Mouse (Mus musculus) liver, postnatal 0 days (tissue): ENCODE results near the gene Cep152. TPM values are rescaled to one million over a fixed set of nuclear protein-coding genes. Genes with fewer than 3 reads are reported as not detected.

Experiments used
- ATAC-seq: fragments of 200-750 bp; cut with Nextera tagmentation; 2 replicates; pipeline ENCODE4 v1.8.0; 2017; ENCODE audit warnings: mild to moderate bottlenecking, moderate library complexity
- DNase-seq: peaks from one replicate; pipeline ENCODE4 v3.0.0-alpha.2; 2016
- H3K27ac ChIP-seq: fragments of 300-500 bp; sonication (generic); 2 replicates; pipeline ENCODE4 v1.5.1; 2014; ENCODE audit warnings: antibody characterized with exemption, moderate library complexity, mild to moderate bottlenecking, low read depth
- H3K27me3 ChIP-seq: fragments of 300-500 bp; sonication (generic); 2 replicates; pipeline ENCODE4 v1.6.1; 2014; ENCODE audit warnings: low read length, control low read depth, mixed read lengths; ENCODE audit not compliant: insufficient read depth
- H3K36me3 ChIP-seq: fragments of 300-500 bp; sonication (generic); replicated peaks from 2 replicates; pipeline ENCODE4 v1.6.1; 2014; ENCODE audit warnings: mild to moderate bottlenecking, control low read depth, low read length, moderate library complexity, mixed read lengths; ENCODE audit not compliant: insufficient read depth
- H3K4me1 ChIP-seq: fragments of 300-500 bp; sonication (generic); 2 replicates; pipeline ENCODE4 v1.6.1; 2014; ENCODE audit warnings: antibody characterized with exemption, mild to moderate bottlenecking, control low read depth; ENCODE audit not compliant: insufficient read depth
- H3K4me2 ChIP-seq: fragments of 300-500 bp; sonication (generic); 2 replicates; pipeline ENCODE4 v1.6.1; 2014; ENCODE audit warnings: low read depth, mild to moderate bottlenecking, low read length, moderate library complexity, mixed read lengths
- H3K4me3 ChIP-seq: fragments of 300-500 bp; sonication (generic); 2 replicates; pipeline ENCODE4 v1.5.1; 2014; ENCODE audit warnings: low read depth, low read length
- H3K9ac ChIP-seq: fragments of 300-500 bp; sonication (generic); replicated peaks from 2 replicates; pipeline ENCODE4 v1.6.1; 2014; ENCODE audit warnings: mild to moderate bottlenecking, moderate library complexity
- H3K9me3 ChIP-seq: fragments of 300-500 bp; sonication (generic); 2 replicates; pipeline ENCODE4 v1.6.1; 2016; ENCODE audit warnings: mild to moderate bottlenecking, control low read depth, low read length, mixed read lengths
- CTCF ChIP-seq: sonication (generic); IDR thresholded peaks from 2 replicates; pipeline ENCODE4 v1.5.1; 2016; ENCODE audit warnings: antibody characterized with exemption, low read depth
- EP300 ChIP-seq: IDR thresholded peaks from 2 replicates; pipeline ENCODE4 v1.6.1; 2016; ENCODE audit warnings: antibody characterized with exemption, low read depth, mild to moderate bottlenecking
- WGBS: fragments of 180-500 bp; shearing (Covaris S2); extraction: QIAGEN DNeasy Blood & Tissue Kit; methylation state at CpG from one replicate; pipeline ENCODE4 v1.1.7; 2014; ENCODE audit not compliant: insufficient replicate concordance; 5-methylcytosine and 5-hydroxymethylcytosine counted together
- polyA plus RNA-seq: library from polyadenylated mRNA; unstranded; fragments of >200 nt; fragmentation: Nextera tagmentation; extraction: Ambion mirVana; gene quantifications from 2 replicates; pipeline ENCODE4 v1.2.1, GENCODE M21; 2015

Cep152 gene
- polyA plus RNA-seq, 1 experiment from 2014 or later: 2.4 TPM

DNA sequence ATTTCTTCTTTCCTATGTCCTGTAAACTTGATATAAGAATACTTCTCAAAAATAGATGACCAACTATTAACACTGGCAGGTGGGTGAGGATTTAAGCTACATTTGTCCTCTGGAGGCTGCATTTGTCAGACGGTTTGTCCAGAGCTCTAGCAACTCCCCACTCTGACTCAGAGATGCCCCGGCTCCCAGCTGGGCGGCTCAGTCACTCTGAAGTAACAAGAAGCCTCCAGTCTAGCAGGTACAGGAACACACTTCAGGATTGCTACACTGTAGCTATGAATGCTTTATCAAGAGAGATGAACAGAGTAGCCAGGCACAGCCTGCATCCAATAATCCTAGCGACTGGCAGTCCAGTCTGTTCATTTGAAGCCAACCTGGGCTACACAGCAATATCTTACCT is 26.0 kb downstream of the Cep152 start:
- no peak overlapping the region for H3K27ac ChIP-seq
- DNase-seq (no peak), ATAC-seq (no peak)
- peaks cover 64% of the 10 kb centered on the region for H3K36me3 ChIP-seq
- WGBS: 85% methylated on average over 4 of the region's 4 CpGs
- no peak overlapping the region for H3K9ac ChIP-seq
- H3K27me3 ChIP-seq: no peaks in the 10 kb centered on the region
- H3K9me3 ChIP-seq: no peaks in the 10 kb centered on the region
- H3K4me2 ChIP-seq: no peak overlapping the region
- no peak overlapping the region for H3K4me3 ChIP-seq
- TF ChIP-seq EP300 (no peak), CTCF (no peak)
- H3K4me1 ChIP-seq: no peaks in the 10 kb centered on the region

DNA sequence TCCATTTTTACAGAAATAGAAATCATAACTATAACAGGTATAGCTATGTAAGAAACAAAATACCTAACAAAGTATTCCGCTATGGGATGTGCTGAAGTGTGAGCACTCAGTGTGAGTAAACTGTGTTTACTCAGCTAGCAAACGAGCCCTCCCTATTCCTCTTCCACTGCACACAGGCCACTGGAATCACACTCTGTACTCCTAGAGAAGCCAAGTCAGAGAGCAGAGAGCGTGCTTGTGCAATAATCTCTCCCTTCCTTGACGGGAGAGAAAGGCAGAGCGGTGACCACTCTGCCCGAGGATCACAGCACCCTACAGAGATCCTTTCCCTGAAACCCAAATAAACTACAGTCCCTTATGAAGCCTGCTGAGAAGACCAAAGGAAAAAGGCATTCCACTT is 26.7 kb downstream of the Cep152 start:
- no peak for TF ChIP-seq EP300
- no peak for TF ChIP-seq CTCF
- DNase-seq (no peak), ATAC-seq (no peak)
- Histone ChIP-seq H3K27me3 (no peaks in the 10 kb centered on the region), H3K4me2 (no peak overlapping the region), H3K4me3 (no peak overlapping the region), H3K36me3 (peaks cover 66% of the 10 kb centered on the region), H3K9me3 (no peaks in the 10 kb centered on the region), H3K4me1 (no peaks in the 10 kb centered on the region), H3K9ac (no peak overlapping the region), H3K27ac (no peak overlapping the region)
- WGBS: 76% methylated on average over 6 of the region's 6 CpGs

DNA sequence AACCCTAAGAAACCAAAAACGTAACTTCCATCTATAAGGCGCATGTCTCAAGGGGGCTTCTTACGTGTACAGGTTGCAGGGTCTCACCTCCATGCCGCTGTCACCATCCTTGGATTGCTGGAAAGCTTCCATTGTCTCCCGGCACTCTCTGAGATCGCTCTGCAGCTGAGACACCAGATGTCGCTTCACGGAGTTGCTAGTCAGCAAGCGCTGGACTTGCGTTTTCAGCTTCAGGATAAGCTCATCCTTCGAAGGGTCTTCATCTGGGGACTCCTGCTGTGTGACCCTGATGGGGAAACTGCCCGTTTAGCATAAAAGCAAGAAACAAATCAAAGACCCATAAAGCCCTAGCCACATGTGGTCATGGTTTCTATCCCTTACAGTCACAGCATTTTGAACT is 30.1 kb downstream of the Cep152 start:
- TF ChIP-seq EP300: no peak
- no peak for TF ChIP-seq CTCF
- ATAC-seq (no peak), DNase-seq (no peak)
- WGBS: 95% methylated on average over 12 of the region's 12 CpGs
- H3K9ac ChIP-seq: no peak overlapping the region
- no peaks in the 10 kb centered on the region for H3K4me1 ChIP-seq
- no peak overlapping the region for H3K4me3 ChIP-seq
- H3K27me3 ChIP-seq: no peaks in the 10 kb centered on the region
- no peak overlapping the region for H3K27ac ChIP-seq
- no peak overlapping the region for H3K4me2 ChIP-seq
- no peaks in the 10 kb centered on the region for H3K9me3 ChIP-seq
- peaks cover 58% of the 10 kb centered on the region for H3K36me3 ChIP-seq

DNA sequence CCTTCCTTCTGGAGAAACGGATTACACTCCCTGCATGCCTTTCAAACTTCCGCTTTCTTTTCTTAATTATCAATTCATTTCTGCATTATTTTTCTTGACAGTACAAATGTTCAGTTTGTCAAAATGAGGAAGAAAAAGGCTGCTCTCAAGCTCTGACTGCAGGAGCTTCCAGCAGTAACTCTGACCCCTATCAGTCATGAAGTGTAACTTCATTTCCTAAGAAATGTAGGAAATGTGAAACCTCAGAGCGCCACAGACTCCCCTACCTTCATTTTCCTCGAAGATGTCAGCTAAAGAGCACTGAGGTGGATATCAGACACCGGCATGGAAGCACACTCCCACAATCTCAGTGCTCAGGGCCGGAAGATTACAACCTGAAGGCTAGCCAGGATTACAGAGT is 30.8 kb downstream of the Cep152 start:
- TF ChIP-seq CTCF: peak; percentile 24; the same call in 1 of the 2 replicates
- TF ChIP-seq EP300: no peak

DNA sequence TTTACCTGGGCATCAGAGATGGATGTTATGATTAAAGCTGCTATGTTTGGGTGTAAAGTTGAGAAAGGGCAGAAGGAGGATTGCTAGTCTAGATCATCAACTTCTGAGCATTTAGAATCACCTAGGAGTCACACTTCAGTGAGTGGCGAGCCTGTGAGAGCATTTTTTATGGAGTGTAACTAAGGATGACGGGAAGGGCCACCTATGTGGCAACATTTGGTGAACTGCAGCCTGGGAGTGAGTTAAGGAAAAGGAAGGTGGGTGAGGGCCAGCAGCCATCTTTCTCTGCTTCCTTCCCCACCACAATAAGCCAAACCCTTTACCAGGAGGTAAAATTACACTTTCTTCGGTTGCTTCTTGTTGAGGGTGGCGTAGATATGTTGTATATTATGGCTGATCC is 33.0 kb downstream of the Cep152 start:
- Histone ChIP-seq H3K36me3 (peaks cover 67% of the 10 kb centered on the region), H3K4me1 (no peaks in the 10 kb centered on the region), H3K27me3 (no peaks in the 10 kb centered on the region), H3K9ac (no peak overlapping the region), H3K4me2 (no peak overlapping the region), H3K9me3 (no peaks in the 10 kb centered on the region), H3K4me3 (no peak overlapping the region), H3K27ac (no peak overlapping the region)
- 93% methylated on average over 4 of the region's 4 CpGs for WGBS
- DNase-seq (no peak), ATAC-seq (no peak)
- TF ChIP-seq CTCF (no peak), EP300 (no peak)

More for the DNA sequence above, 30.8 kb downstream of the Cep152 start:
- DNase-seq: no peak
- Histone ChIP-seq H3K36me3 (peaks cover 57% of the 10 kb centered on the region), H3K27ac (no peak overlapping the region), H3K9me3 (no peaks in the 10 kb centered on the region), H3K4me3 (no peak overlapping the region), H3K27me3 (no peaks in the 10 kb centered on the region), H3K4me1 (no peaks in the 10 kb centered on the region), H3K4me2 (no peak overlapping the region), H3K9ac (no peak overlapping the region)
- WGBS: 72% methylated on average over 6 of the region's 6 CpGs
- no peak for ATAC-seq

DNA sequence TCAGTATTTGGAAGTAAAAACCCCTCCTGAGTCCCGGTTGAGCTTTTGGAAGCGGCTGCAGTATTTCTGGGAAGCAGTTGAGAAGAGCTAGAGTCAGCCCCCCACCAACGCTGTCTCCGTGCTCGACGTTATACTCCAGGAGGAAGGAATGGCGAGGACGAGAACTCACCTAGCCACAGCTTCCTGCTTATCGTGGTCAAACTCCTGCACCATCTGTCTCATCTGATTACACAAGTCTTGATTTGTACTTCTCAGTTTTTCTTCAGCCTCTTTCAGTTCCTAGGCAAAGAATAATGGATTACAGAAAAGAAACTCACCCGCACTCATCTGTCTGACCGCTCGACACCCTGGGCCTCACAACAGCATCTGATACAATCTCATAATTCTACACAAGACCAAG is 35.6 kb downstream of the Cep152 start:
- Histone ChIP-seq H3K27me3 (no peaks in the 10 kb centered on the region), H3K4me1 (no peaks in the 10 kb centered on the region), H3K4me2 (no peak overlapping the region), H3K9ac (no peak overlapping the region), H3K9me3 (no peaks in the 10 kb centered on the region), H3K27ac (no peak overlapping the region), H3K36me3 (peaks cover 70% of the 10 kb centered on the region), H3K4me3 (no peak overlapping the region)
- TF ChIP-seq EP300: no peak
- no peak for TF ChIP-seq CTCF
- DNase-seq (no peak), ATAC-seq (no peak)
- WGBS: 49% methylated on average over 12 of the region's 12 CpGs

DNA sequence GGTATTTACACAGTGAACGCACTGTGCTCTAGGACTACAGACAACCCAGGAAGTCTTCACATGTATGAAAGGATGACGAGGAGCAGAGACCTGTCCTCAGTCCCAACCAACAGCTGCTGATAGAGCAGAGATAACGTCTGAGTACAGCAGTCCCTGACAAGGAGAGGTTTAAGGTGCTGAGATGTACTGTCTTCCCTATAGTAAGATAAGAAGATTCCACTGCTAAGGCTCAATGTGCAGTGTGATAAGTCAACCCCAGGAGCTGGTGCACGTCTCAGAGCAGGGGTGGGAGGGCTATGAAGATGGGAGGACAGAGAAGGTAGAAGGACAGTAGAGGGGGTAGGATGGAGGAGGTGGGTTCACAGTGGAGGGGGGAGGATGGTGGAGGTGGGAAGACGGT is 43.8 kb downstream of the Cep152 start:
- no peak overlapping the region for H3K4me3 ChIP-seq
- no peak overlapping the region for H3K9ac ChIP-seq
- TF ChIP-seq EP300: no peak
- no peak for TF ChIP-seq CTCF
- H3K9me3 ChIP-seq: no peaks in the 10 kb centered on the region
- WGBS: 64% methylated on average over 5 of the region's 5 CpGs
- DNase-seq: no peak
- H3K27me3 ChIP-seq: no peaks in the 10 kb centered on the region
- no peak for ATAC-seq
- peaks cover 87% of the 10 kb centered on the region for H3K36me3 ChIP-seq
- no peak overlapping the region for H3K27ac ChIP-seq
- no peaks in the 10 kb centered on the region for H3K4me1 ChIP-seq
- H3K4me2 ChIP-seq: no peak overlapping the region
